Mouse (Mus musculus): ENCODE results near the gene Cdkal1. TPM values are rescaled to one million over a fixed set of nuclear protein-coding genes. Genes with fewer than 3 reads are reported as not detected.

Gene Cdkal1
- total RNA-seq, 1 experiment from 2014 or later: 68.2 TPM

GRCm38 (mm10) chr13:29202562-29202961 is 652.9 kb downstream of the Cdkal1 start:
- no peak for ATAC-seq (ENCODE audit: extremely low read depth, insufficient number of reproducible peaks, low FRiP score, poor library complexity, severe bottlenecking)

- ATAC-seq (ENCODE audit: extremely low read depth, insufficient number of reproducible peaks, low FRiP score, poor library complexity, severe bottlenecking): no peak
These were observed 655.8 kb downstream of the Cdkal1 start for GRCm38 (mm10) chr13:29199679-29200078.

- ATAC-seq (ENCODE audit: extremely low read depth, insufficient number of reproducible peaks, low FRiP score, poor library complexity, severe bottlenecking): no peak
These were observed 658.5 kb downstream of the Cdkal1 start for GRCm38 (mm10) chr13:29196798-29197498.

- ATAC-seq (ENCODE audit: extremely low read depth, insufficient number of reproducible peaks, low FRiP score, poor library complexity, severe bottlenecking): no peak
These were observed 659.8 kb downstream of the Cdkal1 start for GRCm38 (mm10) chr13:29195722-29196121.

GRCm38 (mm10) chr13:29194946-29195345 is 660.5 kb downstream of the Cdkal1 start:
- ATAC-seq (ENCODE audit: extremely low read depth, insufficient number of reproducible peaks, low FRiP score, poor library complexity, severe bottlenecking): no peak

GRCm38 (mm10) chr13:29192697-29193096 is 662.8 kb downstream of the Cdkal1 start:
- no peak for ATAC-seq (ENCODE audit: extremely low read depth, insufficient number of reproducible peaks, low FRiP score, poor library complexity, severe bottlenecking)

GRCm38 (mm10) chr13:29190548-29190947 is 664.9 kb downstream of the Cdkal1 start:
- ATAC-seq (ENCODE audit: extremely low read depth, insufficient number of reproducible peaks, low FRiP score, poor library complexity, severe bottlenecking): no peak

GRCm38 (mm10) chr13:29186748-29187147 is 668.7 kb downstream of the Cdkal1 start:
- ATAC-seq (ENCODE audit: extremely low read depth, insufficient number of reproducible peaks, low FRiP score, poor library complexity, severe bottlenecking): no peak

DNA sequence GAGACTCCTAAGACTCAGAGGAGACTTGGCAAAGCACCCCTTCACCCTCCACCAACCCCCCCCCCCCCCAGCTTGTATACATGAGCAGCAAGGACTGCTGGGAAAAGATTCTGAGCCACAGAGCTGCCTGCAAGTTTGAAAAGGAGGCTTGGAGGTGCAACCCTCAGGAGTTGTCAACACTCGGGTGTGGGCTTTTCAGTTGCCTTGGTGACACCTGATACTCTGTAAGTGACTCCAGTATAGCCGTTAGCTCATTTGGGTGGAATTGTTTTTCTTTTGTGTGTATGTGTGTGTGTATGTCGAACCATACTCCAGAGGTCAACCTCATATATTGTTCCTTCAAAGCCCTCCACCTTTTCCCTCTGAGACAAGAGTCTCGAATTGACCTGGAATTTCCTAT is 669.9 kb downstream of the Cdkal1 start:
- ATAC-seq (ENCODE audit: extremely low read depth, insufficient number of reproducible peaks, low FRiP score, poor library complexity, severe bottlenecking): no peak

- no peak for ATAC-seq (ENCODE audit: extremely low read depth, insufficient number of reproducible peaks, low FRiP score, poor library complexity, severe bottlenecking)
These were observed 670.9 kb downstream of the Cdkal1 start for GRCm38 (mm10) chr13:29184545-29184944.

GRCm38 (mm10) chr13:29179861-29180260 is 675.6 kb downstream of the Cdkal1 start:
- ATAC-seq (ENCODE audit: extremely low read depth, insufficient number of reproducible peaks, low FRiP score, poor library complexity, severe bottlenecking): no peak

GRCm38 (mm10) chr13:29179260-29179659 is 676.2 kb downstream of the Cdkal1 start:
- ATAC-seq (ENCODE audit: extremely low read depth, insufficient number of reproducible peaks, low FRiP score, poor library complexity, severe bottlenecking): no peak

DNA sequence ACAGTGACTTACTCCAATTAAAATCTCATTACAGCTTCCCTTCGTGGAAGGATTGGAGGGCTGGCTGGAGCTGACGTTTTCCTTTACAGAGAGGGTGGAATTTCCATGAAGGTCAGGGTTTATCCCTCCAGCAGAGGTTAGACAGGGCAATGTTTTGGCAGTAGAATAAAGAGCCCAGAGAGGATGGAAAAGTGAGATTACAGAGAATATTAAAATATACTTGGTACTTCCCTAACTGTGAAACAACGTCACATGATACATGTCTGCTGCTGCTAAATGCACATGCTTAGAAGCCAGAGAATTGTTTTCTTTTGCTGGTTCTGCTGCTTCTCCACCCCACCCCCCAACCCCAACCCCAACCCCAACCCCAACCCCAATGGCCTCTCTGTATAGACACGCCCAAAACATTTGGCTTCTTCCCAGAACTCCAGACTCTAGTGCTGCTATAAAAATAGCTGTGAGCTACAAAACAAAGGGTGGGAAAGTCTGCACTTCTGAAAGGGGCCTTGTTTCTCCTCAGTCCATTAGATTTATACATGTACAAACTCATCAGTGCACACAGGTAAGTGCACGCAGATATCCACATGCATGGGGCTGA is 677.5 kb downstream of the Cdkal1 start:
- ATAC-seq (ENCODE audit: extremely low read depth, insufficient number of reproducible peaks, low FRiP score, poor library complexity, severe bottlenecking): no peak

- ATAC-seq (ENCODE audit: extremely low read depth, insufficient number of reproducible peaks, low FRiP score, poor library complexity, severe bottlenecking): no peak
These were observed 686.1 kb downstream of the Cdkal1 start for GRCm38 (mm10) chr13:29169356-29169755.

DNA sequence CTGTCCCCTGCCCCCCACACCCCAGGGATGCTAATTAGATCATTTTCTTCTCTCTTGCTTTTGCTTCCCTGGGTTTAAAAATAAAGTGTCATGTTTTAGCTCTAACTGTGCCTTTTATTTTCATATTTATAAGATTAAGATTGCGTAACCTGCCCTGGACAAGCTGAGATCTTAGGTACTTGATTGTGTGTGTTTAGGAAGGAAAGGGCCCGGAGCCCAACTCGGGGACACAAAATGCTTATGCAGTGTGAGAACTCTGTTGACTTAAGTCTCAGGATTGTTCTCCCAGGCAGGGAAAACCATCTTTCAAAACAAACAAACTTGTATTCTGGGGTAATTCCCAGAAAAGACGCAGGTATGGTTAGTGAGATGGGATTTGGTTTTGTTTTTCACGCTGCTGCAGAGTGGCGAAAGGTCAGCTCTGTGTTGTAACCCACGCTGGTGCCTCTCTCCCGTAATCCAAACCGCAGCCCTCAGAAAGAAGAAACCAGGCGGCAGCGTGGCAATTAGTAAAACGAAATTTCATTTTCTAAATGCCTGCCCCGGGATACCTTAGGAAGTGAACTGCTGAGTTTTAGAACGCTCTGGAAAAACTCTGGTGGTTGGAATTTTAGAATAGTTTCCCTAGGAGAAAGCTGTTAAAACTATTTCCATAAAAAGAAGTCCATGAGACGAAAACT is 690.5 kb downstream of the Cdkal1 start:
- no peak for ATAC-seq (ENCODE audit: extremely low read depth, insufficient number of reproducible peaks, low FRiP score, poor library complexity, severe bottlenecking)

DNA sequence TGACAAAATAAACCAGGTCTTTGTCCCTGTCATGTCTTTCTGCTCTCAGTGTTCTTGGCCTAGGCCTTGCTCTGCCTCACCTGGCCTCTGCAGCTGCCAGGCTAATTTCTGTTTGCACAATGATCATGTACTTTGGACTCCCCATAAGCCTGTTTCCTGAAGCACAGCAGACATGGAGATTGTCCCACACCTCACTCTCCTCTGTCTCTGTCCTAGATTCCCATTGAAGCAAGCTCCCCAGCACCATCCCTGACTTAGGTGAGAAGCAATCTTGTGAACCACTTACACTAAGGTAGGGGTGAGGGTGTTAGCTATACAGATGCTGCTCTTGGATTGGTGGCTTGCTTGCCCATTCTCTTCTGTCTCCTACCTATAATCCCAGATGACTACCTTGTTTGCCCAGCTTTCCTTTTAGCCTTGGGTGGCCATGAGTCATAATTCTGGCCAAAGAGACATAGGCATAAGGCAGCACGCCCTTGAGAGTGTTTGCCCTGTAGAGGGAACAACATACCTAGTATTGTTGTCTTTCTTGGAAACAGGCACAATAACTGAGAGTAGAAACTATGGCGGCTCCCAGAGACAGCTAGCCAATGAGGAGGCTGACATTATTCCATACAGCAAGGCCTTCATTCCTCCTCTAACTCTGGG is 692.5 kb downstream of the Cdkal1 start:
- no peak for ATAC-seq (ENCODE audit: extremely low read depth, insufficient number of reproducible peaks, low FRiP score, poor library complexity, severe bottlenecking)

DNA sequence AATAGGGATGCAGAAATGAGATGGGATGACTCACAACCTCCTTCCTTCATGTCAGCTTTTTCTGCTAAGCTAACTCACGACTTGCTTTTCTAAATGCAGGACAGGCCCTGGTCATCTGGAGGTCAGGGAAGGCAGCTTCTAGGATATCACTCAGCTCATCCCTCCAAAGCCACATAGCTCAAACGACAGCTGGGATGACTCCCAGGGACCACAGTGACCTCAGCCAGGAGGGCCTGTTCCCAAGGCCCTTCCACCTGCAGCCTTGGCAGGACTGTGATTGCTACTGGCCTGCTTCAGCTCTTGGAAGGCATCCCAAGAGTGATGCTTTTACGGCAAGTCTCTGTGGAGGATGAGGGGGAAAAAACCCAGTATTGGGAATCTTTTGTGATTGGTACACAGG is 693.0 kb downstream of the Cdkal1 start:
- ATAC-seq (ENCODE audit: extremely low read depth, insufficient number of reproducible peaks, low FRiP score, poor library complexity, severe bottlenecking): no peak

DNA sequence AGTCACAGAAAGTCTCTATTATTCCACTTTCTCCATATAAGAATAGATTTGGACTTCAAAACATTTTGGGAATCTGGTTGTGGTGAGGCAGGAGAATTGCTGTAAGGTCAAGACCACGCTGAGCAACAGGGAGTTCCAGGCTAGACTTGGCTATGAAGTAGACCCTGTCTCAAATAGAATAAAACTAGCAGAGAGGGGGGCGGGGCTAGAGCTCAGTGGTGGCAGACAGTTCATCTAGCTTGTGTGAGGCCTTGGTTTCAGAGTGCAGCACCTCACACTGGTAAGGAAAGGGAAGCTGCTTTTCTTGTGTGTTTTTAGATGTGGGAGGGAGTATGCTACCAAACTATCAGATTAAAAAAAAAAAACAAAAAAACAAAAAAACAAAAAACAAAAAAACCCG is 694.0 kb downstream of the Cdkal1 start:
- no peak for ATAC-seq (ENCODE audit: extremely low read depth, insufficient number of reproducible peaks, low FRiP score, poor library complexity, severe bottlenecking)

DNA sequence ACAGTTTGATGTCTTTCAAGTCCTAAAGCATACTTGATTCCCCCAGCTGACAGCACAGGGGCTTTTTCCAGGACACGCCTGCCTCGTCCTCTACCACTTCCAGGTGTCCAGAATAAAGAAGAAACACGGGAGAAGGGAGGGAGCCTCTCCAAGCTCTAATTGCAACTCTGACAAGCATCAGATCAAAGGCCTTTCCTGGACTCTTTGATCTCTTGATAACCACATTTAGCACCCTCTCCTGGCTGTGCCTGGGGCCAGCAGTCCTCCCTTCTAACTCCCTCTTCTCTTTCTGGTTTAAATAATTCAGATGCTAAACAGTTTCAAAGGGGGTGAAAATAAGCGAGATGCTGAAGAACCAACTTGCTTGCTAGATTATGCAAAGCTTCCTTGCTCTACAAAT is 698.8 kb downstream of the Cdkal1 start:
- ATAC-seq (ENCODE audit: extremely low read depth, insufficient number of reproducible peaks, low FRiP score, poor library complexity, severe bottlenecking): no peak

- no peak for ATAC-seq (ENCODE audit: extremely low read depth, insufficient number of reproducible peaks, low FRiP score, poor library complexity, severe bottlenecking)
These were observed 700.2 kb downstream of the Cdkal1 start for GRCm38 (mm10) chr13:29155297-29155696.

Measured in neutrophil, adult 5-6 weeks (primary cell).